8 mouse cellular contexts compared by ENCODE assay signal in genomic region chr10:80856267-80856666, GRCm38 (mm10). TPM values are rescaled to one million over a fixed set of nuclear protein-coding genes. Genes with fewer than 3 reads are reported as not detected.
DNase-seq lines count a peak whose midpoint lies in the region; ATAC-seq and TF ChIP-seq lines count a peak whose summit lies in the region.

No protein-coding gene starts in this region.

- no peak for ATAC-seq in forebrain, embryonic 11.5 days (replicated peaks; ENCODE audit: low FRiP score)
- ATAC-seq in midbrain, embryonic 12.5 days (ENCODE audit: low FRiP score, low read depth), result no peak

- 25% methylated on average over 3 of the region's 3 CpGs for WGBS in cerebellum, adult 2 months
- 70% methylated on average over 3 of the region's 3 CpGs for WGBS in forebrain, embryonic 11.5 days
- 64% methylated on average over 3 of the region's 3 CpGs for WGBS in midbrain, embryonic 12.5 days

- H3K4me3 ChIP-seq in cerebellum, adult 2 months (replicated peaks; ENCODE audit: insufficient read depth, low read depth, low read length), result peak overlapping the region; percentile 95
- peak overlapping the region; percentile 95; the same call in 1 of the 2 replicates for H3K4me3 ChIP-seq in E14TG2a.4 (replicated peaks; ENCODE audit: low read length)
- peak overlapping the region; percentile 91 for H3K4me3 ChIP-seq in forebrain, embryonic 11.5 days (ENCODE audit: low read depth, low read length)
- H3K4me3 ChIP-seq in midbrain, embryonic 12.5 days, result peak overlapping the region; percentile 94; the same call in 1 of the 2 replicates

- peak overlapping the region; percentile 85 for H3K9ac ChIP-seq in forebrain, embryonic 11.5 days (ENCODE audit: low read length)
- peak overlapping the region; percentile 17; the same call in 1 of the 2 replicates for H3K9ac ChIP-seq in midbrain, embryonic 12.5 days (replicated peaks)

- no peak for TF ChIP-seq POLR2A in cerebellum, adult 2 months (IDR thresholded peaks at IDR 0.05; ENCODE audit: borderline replicate concordance, insufficient read depth, low read length)

- H3K4me1 ChIP-seq in cerebellum, adult 2 months (ENCODE audit: control insufficient read depth, insufficient read depth, low read length), result peaks cover 27% of the 10 kb centered on the region
- H3K4me1 ChIP-seq in E14TG2a.4 (replicated peaks; ENCODE audit: low read depth, low read length), result peaks cover 58% of the 10 kb centered on the region
- H3K4me1 ChIP-seq in forebrain, embryonic 11.5 days (replicated peaks; ENCODE audit: control insufficient read depth, insufficient read depth, low read length), result peaks cover 23% of the 10 kb centered on the region; the same call in 1 of the 2 replicates
- H3K4me1 ChIP-seq in midbrain, embryonic 12.5 days, result peaks cover 36% of the 10 kb centered on the region

- TF ChIP-seq CTCF in cerebellum, adult 2 months (IDR thresholded peaks at IDR 0.05; ENCODE audit: borderline replicate concordance, insufficient read depth, low read depth, low read length), result no peak
- TF ChIP-seq CTCF in E14TG2a.4 (conservative IDR thresholded peaks at IDR 0.05; ENCODE audit: low read length), result no peak

- H3K36me3 ChIP-seq in E14TG2a.4 (ENCODE audit: insufficient read depth, low read length), result peaks cover 36% of the 10 kb centered on the region
- H3K36me3 ChIP-seq in forebrain, embryonic 11.5 days (ENCODE audit: control insufficient read depth, insufficient read depth, low read length), result no peaks in the 10 kb centered on the region
- peaks cover 22% of the 10 kb centered on the region for H3K36me3 ChIP-seq in midbrain, embryonic 12.5 days

- H3K27me3 ChIP-seq in cerebellum, adult 2 months (ENCODE audit: control insufficient read depth, insufficient read depth, low read length), result no peaks in the 10 kb centered on the region
- H3K27me3 ChIP-seq in E14TG2a.4 (ENCODE audit: insufficient read depth, low read length), result no peaks in the 10 kb centered on the region
- H3K27me3 ChIP-seq in forebrain, embryonic 11.5 days (ENCODE audit: control insufficient read depth, insufficient read depth, low read length), result no peaks in the 10 kb centered on the region
- no peaks in the 10 kb centered on the region for H3K27me3 ChIP-seq in midbrain, embryonic 12.5 days

- no peak overlapping the region for H3K27ac ChIP-seq in cerebellum, adult 2 months (ENCODE audit: insufficient read depth, low read length)
- no peak overlapping the region for H3K27ac ChIP-seq in forebrain, embryonic 11.5 days (ENCODE audit: low read depth, low read length)
- no peak overlapping the region for H3K27ac ChIP-seq in midbrain, embryonic 12.5 days (replicated peaks)

- no peak for DNase-seq in cerebellum, adult 2 months
- DNase-seq in cerebellum, adult 11 months, result no peak
- no peak for DNase-seq in forebrain, embryonic 11.5 days (ENCODE audit: low spot score)
- peak; percentile 53 for DNase-seq in induced T-regulatory cell, adult 2 months (ENCODE audit: low read depth)
- DNase-seq in gastrocnemius, postnatal 4 days (ENCODE audit: low spot score in 2 of 2), result no peak
- DNase-seq in urinary bladder, adult 2 months (ENCODE audit: low spot score), result no peak

- H3K9me3 ChIP-seq in E14TG2a.4 (ENCODE audit: low read length), result no peaks in the 10 kb centered on the region
- H3K9me3 ChIP-seq in forebrain, embryonic 11.5 days (ENCODE audit: control insufficient read depth, low read length), result no peaks in the 10 kb centered on the region
- no peaks in the 10 kb centered on the region for H3K9me3 ChIP-seq in midbrain, embryonic 12.5 days

- peak overlapping the region; percentile 99 for H3K4me2 ChIP-seq in forebrain, embryonic 11.5 days (ENCODE audit: low read depth, low read length, severe bottlenecking)
- H3K4me2 ChIP-seq in midbrain, embryonic 12.5 days (replicated peaks), result peak overlapping the region; percentile 99

RNA-seq across cellular contexts. Expression of gene Sppl2b, which starts 1.2 kb away (rescaled TPM):
- polyA plus RNA-seq in cerebellum, adult 2 months (2012; rRNA removed), result 123 and 132 TPM in 2 replicates
- polyA plus RNA-seq in forebrain, embryonic 11.5 days (2014; fragmentation: Nextera tagmentation; extraction: Ambion mirVana), result 37.0 and 39.8 TPM in 2 replicates
- polyA plus RNA-seq in midbrain, embryonic 12.5 days (2016; fragmentation: Nextera tagmentation; extraction: Ambion mirVana), result 44.6 and 47.1 TPM in 2 replicates
- 10 to 100 TPM; 30.9 to 38.6 TPM for total RNA-seq in gastrocnemius, postnatal 4 days (2021)
- 33.0 and 37.4 TPM in 2 replicates for polyA plus RNA-seq in urinary bladder, adult 2 months (2012; rRNA removed)

RNA-seq across cellular contexts. Expression of gene Lsm7, which starts 1.3 kb away (rescaled TPM):
- 213 and 215 TPM in 2 replicates for polyA plus RNA-seq in cerebellum, adult 2 months (2012; rRNA removed)
- 308 and 322 TPM in 2 replicates for polyA plus RNA-seq in forebrain, embryonic 11.5 days (2014; fragmentation: Nextera tagmentation; extraction: Ambion mirVana)
- polyA plus RNA-seq in midbrain, embryonic 12.5 days (2016; fragmentation: Nextera tagmentation; extraction: Ambion mirVana), result 250 and 263 TPM in 2 replicates
- total RNA-seq in gastrocnemius, postnatal 4 days (2021), result 10 to 100 TPM; 53.7 to 54.2 TPM
- 117 and 147 TPM in 2 replicates for polyA plus RNA-seq in urinary bladder, adult 2 months (2012; rRNA removed)

RNA-seq across cellular contexts. Expression of gene Lingo3, which starts 12.4 kb away (rescaled TPM):
- polyA plus RNA-seq in cerebellum, adult 2 months (2012; rRNA removed), result 54.4 and 69.1 TPM in 2 replicates
- 1.2 and 2.1 TPM in 2 replicates for polyA plus RNA-seq in forebrain, embryonic 11.5 days (2014; fragmentation: Nextera tagmentation; extraction: Ambion mirVana)
- 0.77 and 1.0 TPM in 2 replicates for polyA plus RNA-seq in midbrain, embryonic 12.5 days (2016; fragmentation: Nextera tagmentation; extraction: Ambion mirVana)
- total RNA-seq in gastrocnemius, postnatal 4 days (2021), result 10 to 100 TPM; 21.5 to 22.1 TPM
- not detected in 2 replicates for polyA plus RNA-seq in urinary bladder, adult 2 months (2012; rRNA removed)

RNA-seq across cellular contexts. Expression of gene Tmprss9, which starts 15.4 kb away (rescaled TPM):
- polyA plus RNA-seq in cerebellum, adult 2 months (2012; rRNA removed), result 0.41 and 0.74 TPM in 2 replicates
- polyA plus RNA-seq in forebrain, embryonic 11.5 days (2014; fragmentation: Nextera tagmentation; extraction: Ambion mirVana), result 0.08 and 0.12 TPM in 2 replicates
- polyA plus RNA-seq in midbrain, embryonic 12.5 days (2016; fragmentation: Nextera tagmentation; extraction: Ambion mirVana), result 0.08 and 0.14 TPM in 2 replicates
- under 1 TPM in 1 of 2 experiments, not detected in 1; 0.10 TPM for total RNA-seq in gastrocnemius, postnatal 4 days (2021)
- polyA plus RNA-seq in urinary bladder, adult 2 months (2012; rRNA removed), result 0.44 and 0.49 TPM in 2 replicates

RNA-seq across cellular contexts. Expression of gene Oaz1, which starts 29.8 kb away (rescaled TPM):
- 776 and 779 TPM in 2 replicates for polyA plus RNA-seq in cerebellum, adult 2 months (2012; rRNA removed)
- polyA plus RNA-seq in forebrain, embryonic 11.5 days (2014; fragmentation: Nextera tagmentation; extraction: Ambion mirVana), result 1,775 and 1,994 TPM in 2 replicates
- polyA plus RNA-seq in midbrain, embryonic 12.5 days (2016; fragmentation: Nextera tagmentation; extraction: Ambion mirVana), result 1,390 and 1,564 TPM in 2 replicates
- total RNA-seq in gastrocnemius, postnatal 4 days (2021), result 100 to 1,000 TPM; 785 to 853 TPM
- 566 and 709 TPM in 2 replicates for polyA plus RNA-seq in urinary bladder, adult 2 months (2012; rRNA removed)

Comparison
In these comparisons a context has a peak if more than half of its experiments do, and no peak if none do; other contexts are left out.
1. RNA of gene Lingo3, which starts 12.4 kb away (polyA plus RNA-seq): 54.4 to 69.1 TPM in cerebellum, adult 2 months; 1.2 to 2.1 TPM in forebrain, embryonic 11.5 days, 0.77 to 1.0 TPM in midbrain, embryonic 12.5 days and not detected in urinary bladder, adult 2 months; every median in the first group is over 10 times any median in the second.
2. Peak in every context shown above with its lines, with median percentiles within 50 percentile points of each other: H3K4me3 ChIP-seq.